Mouse (Mus musculus): Measurements from ENCODE around the gene Mrps10. TPM values are rescaled to one million over a fixed set of nuclear protein-coding genes. Genes with fewer than 3 reads are reported as not detected.

Gene Mrps10
- 46.8 and 49.6 TPM in 2 replicates for polyA plus RNA-seq (2015; fragmentation: Nextera tagmentation; extraction: Ambion mirVana)

DNA sequence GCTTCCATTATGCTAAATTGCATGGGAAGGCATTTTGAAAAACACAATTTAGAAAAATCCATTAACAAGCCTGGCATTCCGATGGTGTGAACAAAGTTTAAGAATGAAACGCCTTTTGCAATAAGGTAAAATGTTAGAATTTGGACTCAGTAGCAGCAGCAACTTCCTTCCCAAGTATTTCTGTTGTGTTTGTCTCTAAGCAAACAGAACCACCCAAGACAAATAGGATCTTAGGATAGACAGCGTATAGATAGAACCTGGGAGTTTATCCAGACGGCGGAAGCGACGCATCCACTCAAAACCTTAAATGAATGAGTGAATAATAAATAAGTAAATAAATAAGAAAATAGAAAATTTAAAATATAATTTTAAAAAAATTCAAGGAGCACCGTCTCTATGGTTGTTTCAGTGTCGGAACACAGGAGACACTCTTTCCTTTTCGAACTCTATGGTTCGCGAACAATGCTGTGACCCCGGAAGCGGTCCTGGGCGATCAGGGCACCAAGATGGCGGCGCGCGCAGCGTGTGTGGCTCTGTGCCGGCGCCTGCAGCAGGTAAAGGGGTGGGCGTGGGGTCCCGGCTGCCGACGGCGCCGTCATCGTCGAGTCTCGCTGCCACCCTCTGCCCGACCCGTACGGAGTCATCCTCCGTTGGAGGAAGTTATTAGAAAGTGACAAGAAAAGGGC lies at the start of gene Mrps10:
Gene Mrps10, plus strand, starts transcription at position 487 of the 686 bp plus-strand sequence.
- Histone ChIP-seq H3K4me1 (replicated peaks; ENCODE audit: control insufficient read depth, insufficient read depth, low read length) (no peaks in the 10 kb centered on the region), H3K27me3 (replicated peaks; ENCODE audit: control insufficient read depth, insufficient read depth, low read length) (no peaks in the 10 kb centered on the region), H3K9me3 (ENCODE audit: control insufficient read depth) (no peaks in the 10 kb centered on the region), H3K27ac (ENCODE audit: low read depth, low read length) (0 out of 2 replicates have a peak within 1 kb of the TSS, but pooled peaks have one; percentile 7), H3K36me3 (ENCODE audit: control insufficient read depth, insufficient read depth) (peaks cover 12% of the 10 kb centered on the region), H3K4me3 (ENCODE audit: low read depth, low read length) (peak within 1 kb of the TSS; percentile 84), H3K9ac (ENCODE audit: low read depth, low read length) (peak within 1 kb of the TSS; percentile 70), H3K4me2 (replicated peaks; ENCODE audit: low read depth) (peak within 1 kb of the TSS; percentile 87)
- ATAC-seq: peak; percentile 82
- TF ChIP-seq CTCF (IDR thresholded peaks at IDR 0.05; ENCODE audit: low read depth): no peak
- WGBS: 4% methylated on average over 35 of the region's 35 CpGs

DNA sequence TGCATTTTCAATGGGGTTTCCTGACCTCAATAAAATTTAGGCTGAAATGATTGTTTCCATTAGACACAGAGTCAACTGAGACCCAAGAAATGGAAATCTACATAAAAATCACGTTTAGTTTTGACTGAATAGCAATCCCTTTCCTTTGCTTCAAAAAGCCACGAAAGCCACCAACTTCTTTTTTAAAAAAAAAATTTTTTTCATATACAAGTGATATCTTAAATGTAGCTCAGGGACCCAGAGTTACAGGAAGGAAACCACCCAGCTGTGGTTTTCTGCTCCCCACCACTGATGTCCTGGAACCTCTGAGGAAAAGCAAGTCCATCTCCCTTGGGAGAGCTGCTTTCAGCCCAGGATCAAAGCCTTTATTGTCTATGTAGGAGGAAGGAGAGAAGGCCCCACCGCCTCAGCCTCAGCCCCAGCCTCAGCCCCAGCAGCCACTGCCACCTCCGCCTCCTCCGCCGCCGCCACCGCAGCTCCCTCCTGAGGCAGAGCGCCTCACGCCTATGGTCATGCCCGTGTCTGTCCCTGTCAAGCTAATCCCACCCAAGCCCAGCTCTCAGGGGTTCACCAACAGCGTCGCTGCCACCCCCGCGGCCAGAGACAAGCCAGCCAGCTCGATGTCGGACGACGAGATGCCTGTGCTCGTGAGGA lies 49.6 kb upstream of the Mrps10 start:
- Histone ChIP-seq H3K36me3 (ENCODE audit: control insufficient read depth, insufficient read depth) (peaks cover 25% of the 10 kb centered on the region; the same call in 1 of the 2 replicates), H3K4me1 (replicated peaks; ENCODE audit: control insufficient read depth, insufficient read depth, low read length) (no peaks in the 10 kb centered on the region), H3K4me2 (replicated peaks; ENCODE audit: low read depth) (no peak overlapping the region), H3K27ac (ENCODE audit: low read depth, low read length) (no peak overlapping the region), H3K27me3 (replicated peaks; ENCODE audit: control insufficient read depth, insufficient read depth, low read length) (no peaks in the 10 kb centered on the region), H3K4me3 (ENCODE audit: low read depth, low read length) (no peak overlapping the region), H3K9ac (ENCODE audit: low read depth, low read length) (no peak overlapping the region), H3K9me3 (ENCODE audit: control insufficient read depth) (no peaks in the 10 kb centered on the region)
- no peak for ATAC-seq
- TF ChIP-seq CTCF (IDR thresholded peaks at IDR 0.05; ENCODE audit: low read depth): no peak
- 89% methylated on average over 20 of the region's 20 CpGs for WGBS

DNA sequence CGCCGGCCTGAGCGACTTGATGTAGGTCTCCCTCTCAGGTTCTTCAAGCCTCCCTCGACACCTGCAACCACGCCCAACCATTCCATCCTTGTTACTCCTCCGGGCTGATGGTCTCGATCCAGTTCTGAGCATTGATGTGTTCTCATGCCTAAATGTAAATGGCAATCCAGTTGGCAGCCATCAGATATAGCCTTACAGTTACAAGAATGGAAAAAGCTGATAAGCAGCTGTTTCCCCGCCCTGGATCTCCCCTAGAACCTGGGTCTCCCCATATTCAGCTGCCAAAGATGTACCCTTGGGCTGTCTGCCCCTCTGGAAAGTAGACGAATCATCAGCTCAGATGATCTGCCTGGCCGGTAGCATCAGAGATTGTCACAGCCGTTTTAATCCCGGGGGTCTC lies 48.9 kb upstream of the Mrps10 start:
- peaks cover 18% of the 10 kb centered on the region; the same call in 1 of the 2 replicates for H3K36me3 ChIP-seq (ENCODE audit: control insufficient read depth, insufficient read depth)
- no peak overlapping the region for H3K4me2 ChIP-seq (replicated peaks; ENCODE audit: low read depth)
- no peak overlapping the region for H3K27ac ChIP-seq (ENCODE audit: low read depth, low read length)
- no peaks in the 10 kb centered on the region for H3K9me3 ChIP-seq (ENCODE audit: control insufficient read depth)
- no peak for ATAC-seq
- no peaks in the 10 kb centered on the region for H3K27me3 ChIP-seq (replicated peaks; ENCODE audit: control insufficient read depth, insufficient read depth, low read length)
- WGBS: 92% methylated on average over 12 of the region's 12 CpGs
- H3K4me3 ChIP-seq (ENCODE audit: low read depth, low read length): no peak overlapping the region
- no peak overlapping the region for H3K9ac ChIP-seq (ENCODE audit: low read depth, low read length)
- TF ChIP-seq CTCF (IDR thresholded peaks at IDR 0.05; ENCODE audit: low read depth): no peak
- no peaks in the 10 kb centered on the region for H3K4me1 ChIP-seq (replicated peaks; ENCODE audit: control insufficient read depth, insufficient read depth, low read length)

DNA sequence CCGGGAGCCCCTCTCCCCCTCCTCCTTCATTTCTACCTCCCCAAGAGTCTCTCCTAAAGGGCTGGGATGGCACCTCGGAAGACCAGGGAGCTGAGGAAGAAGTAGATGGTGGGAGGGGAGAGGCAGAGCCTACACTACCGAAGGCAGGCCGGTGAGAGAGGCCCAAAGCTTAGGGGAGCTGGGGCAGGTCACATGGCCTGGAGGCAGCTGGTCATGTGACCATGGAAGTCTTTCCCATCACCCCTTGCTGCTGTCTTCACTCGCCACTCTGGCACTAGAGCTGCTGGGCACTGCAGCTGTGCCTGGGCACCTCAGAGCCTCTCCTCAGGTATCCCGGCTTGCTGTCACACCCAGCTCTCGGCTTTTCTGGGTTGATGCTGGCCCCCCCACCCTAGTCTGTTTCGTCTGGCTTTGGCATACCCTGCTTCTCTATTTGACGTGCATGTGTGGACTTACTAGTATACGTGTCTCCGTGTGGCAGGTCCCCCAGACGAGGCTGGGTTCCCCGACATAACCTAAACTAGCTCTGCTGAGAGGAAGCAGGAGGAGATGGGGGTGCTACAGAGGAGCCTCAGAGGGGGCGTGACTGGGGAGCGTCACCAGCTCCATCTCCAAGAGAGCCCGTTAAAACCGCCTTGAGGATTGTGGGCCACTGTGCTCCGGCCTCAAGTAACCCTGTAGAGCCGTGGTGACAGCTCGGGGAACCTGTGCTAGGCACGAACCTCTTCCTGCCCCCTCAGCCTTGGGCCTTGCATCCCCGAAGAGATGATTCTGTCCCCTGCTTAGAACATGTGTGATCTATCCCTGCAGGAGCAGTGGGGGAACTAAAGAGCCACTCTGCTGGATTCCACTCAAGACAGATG lies 46.3 kb upstream of the Mrps10 start:
- H3K9me3 ChIP-seq (ENCODE audit: control insufficient read depth): no peaks in the 10 kb centered on the region
- H3K27me3 ChIP-seq (replicated peaks; ENCODE audit: control insufficient read depth, insufficient read depth, low read length): no peaks in the 10 kb centered on the region
- no peak for TF ChIP-seq CTCF (IDR thresholded peaks at IDR 0.05; ENCODE audit: low read depth)
- H3K27ac ChIP-seq (ENCODE audit: low read depth, low read length): no peak overlapping the region
- no peak overlapping the region for H3K4me2 ChIP-seq (replicated peaks; ENCODE audit: low read depth)
- H3K4me3 ChIP-seq (ENCODE audit: low read depth, low read length): no peak overlapping the region
- no peaks in the 10 kb centered on the region for H3K4me1 ChIP-seq (replicated peaks; ENCODE audit: control insufficient read depth, insufficient read depth, low read length)
- peaks cover 16% of the 10 kb centered on the region; the same call in 1 of the 2 replicates for H3K36me3 ChIP-seq (ENCODE audit: control insufficient read depth, insufficient read depth)
- WGBS: 83% methylated on average over 22 of the region's 22 CpGs
- no peak overlapping the region for H3K9ac ChIP-seq (ENCODE audit: low read depth, low read length)
- ATAC-seq: no peak

DNA sequence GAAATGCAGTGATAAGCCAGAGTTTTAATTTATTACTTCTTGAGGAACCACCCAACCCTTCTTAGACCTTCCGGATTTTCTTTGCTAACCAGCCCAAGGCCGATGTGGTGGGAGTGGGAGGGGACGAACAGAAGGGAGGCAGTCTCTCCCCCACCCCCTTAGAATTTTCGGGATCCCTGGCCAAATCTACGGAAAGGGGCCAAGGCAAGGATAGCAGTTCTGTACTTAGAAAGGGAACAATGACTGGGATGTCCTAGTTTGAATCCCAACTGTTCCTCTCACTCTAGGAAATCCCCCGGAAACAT lies 45.7 kb upstream of the Mrps10 start:
- H3K4me1 ChIP-seq (replicated peaks; ENCODE audit: control insufficient read depth, insufficient read depth, low read length): no peaks in the 10 kb centered on the region
- ATAC-seq: no peak
- no peak overlapping the region for H3K4me2 ChIP-seq (replicated peaks; ENCODE audit: low read depth)
- H3K36me3 ChIP-seq (ENCODE audit: control insufficient read depth, insufficient read depth): peaks cover 12% of the 10 kb centered on the region; the same call in 1 of the 2 replicates
- WGBS: 75% methylated on average over 6 of the region's 6 CpGs
- H3K9ac ChIP-seq (ENCODE audit: low read depth, low read length): no peak overlapping the region
- TF ChIP-seq CTCF (IDR thresholded peaks at IDR 0.05; ENCODE audit: low read depth): no peak
- H3K9me3 ChIP-seq (ENCODE audit: control insufficient read depth): no peaks in the 10 kb centered on the region
- H3K27me3 ChIP-seq (replicated peaks; ENCODE audit: control insufficient read depth, insufficient read depth, low read length): no peaks in the 10 kb centered on the region
- H3K4me3 ChIP-seq (ENCODE audit: low read depth, low read length): no peak overlapping the region
- H3K27ac ChIP-seq (ENCODE audit: low read depth, low read length): no peak overlapping the region

DNA sequence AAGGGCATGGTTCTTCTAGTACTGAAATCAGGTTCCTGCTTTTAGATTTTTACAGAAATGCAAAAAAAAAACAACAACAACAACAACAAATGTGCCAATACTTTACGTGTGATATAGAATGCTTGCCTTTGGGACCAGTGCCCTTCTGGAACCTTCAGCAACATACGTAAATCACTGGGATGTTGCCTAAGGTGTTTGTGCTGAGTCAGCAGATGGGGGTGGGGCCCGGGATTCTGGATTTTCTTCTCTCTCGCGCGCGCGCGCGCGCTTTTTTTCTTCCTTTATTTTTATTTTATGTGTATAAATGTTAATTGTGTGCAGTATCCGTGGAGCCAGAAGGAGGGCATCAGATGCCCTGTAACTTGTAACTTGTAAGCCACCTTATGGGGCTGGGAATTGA lies 41.1 kb upstream of the Mrps10 start:
- Histone ChIP-seq H3K9ac (ENCODE audit: low read depth, low read length) (no peak overlapping the region), H3K27ac (ENCODE audit: low read depth, low read length) (no peak overlapping the region), H3K36me3 (ENCODE audit: control insufficient read depth, insufficient read depth) (peaks cover 11% of the 10 kb centered on the region; the same call in 1 of the 2 replicates), H3K4me2 (replicated peaks; ENCODE audit: low read depth) (no peak overlapping the region), H3K4me1 (replicated peaks; ENCODE audit: control insufficient read depth, insufficient read depth, low read length) (no peaks in the 10 kb centered on the region), H3K27me3 (replicated peaks; ENCODE audit: control insufficient read depth, insufficient read depth, low read length) (no peaks in the 10 kb centered on the region), H3K4me3 (ENCODE audit: low read depth, low read length) (no peak overlapping the region), H3K9me3 (ENCODE audit: control insufficient read depth) (no peaks in the 10 kb centered on the region)
- no peak for ATAC-seq
- WGBS: 90% methylated on average over 12 of the region's 12 CpGs
- no peak for TF ChIP-seq CTCF (IDR thresholded peaks at IDR 0.05; ENCODE audit: low read depth)
